Mouse (Mus musculus) layer of hippocampus, adult 9-10 months (tissue): ENCODE measurements at regions not wholly inside any gene's neighbourhood (a gene's known extent, or its start where the extent isn't known, plus 50 kb on each side); places are given as distances from the start of the nearest gene placed in this dataset.

Experiments used
- DNase-seq: peaks from one replicate; pipeline ENCODE4 v3.0.0; 2022; ENCODE audit warnings: low spot score

DNA sequence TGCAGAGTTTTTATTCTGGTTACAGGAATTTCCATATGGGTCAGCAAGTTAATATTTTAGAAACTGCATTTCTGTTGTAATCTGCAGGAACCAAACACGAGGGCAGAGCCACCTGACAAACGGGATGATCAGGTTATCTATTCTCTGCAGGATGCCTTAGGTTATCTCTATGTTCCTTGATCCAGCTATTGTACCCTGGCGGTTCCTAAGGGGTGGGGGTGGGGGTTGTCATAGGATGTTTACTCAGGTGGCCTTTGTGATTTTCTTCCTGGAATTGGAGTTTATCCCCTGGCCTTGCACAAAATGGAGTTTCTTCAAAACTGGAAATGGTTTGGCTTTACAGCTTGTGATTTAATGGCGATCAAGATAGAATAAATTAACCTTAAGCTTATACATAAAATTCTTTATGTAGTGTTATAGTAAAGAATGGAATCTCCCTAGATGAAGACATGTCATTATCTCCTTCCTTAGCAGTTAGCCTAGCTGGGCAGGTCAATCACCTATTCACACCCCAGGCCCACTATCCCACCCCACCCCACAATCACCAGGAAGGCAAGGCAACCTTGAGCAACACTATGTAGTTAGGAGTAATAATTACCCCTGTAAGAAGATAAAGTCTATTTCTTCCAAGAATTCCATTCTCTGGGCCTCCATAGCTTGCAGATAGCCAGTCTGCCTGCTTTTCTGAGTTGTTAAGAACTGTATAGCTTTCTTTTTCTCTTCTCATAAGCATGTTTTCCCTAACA lies 192.3 kb upstream of the B430218F22Rik start:
- DNase-seq = no peak

DNA sequence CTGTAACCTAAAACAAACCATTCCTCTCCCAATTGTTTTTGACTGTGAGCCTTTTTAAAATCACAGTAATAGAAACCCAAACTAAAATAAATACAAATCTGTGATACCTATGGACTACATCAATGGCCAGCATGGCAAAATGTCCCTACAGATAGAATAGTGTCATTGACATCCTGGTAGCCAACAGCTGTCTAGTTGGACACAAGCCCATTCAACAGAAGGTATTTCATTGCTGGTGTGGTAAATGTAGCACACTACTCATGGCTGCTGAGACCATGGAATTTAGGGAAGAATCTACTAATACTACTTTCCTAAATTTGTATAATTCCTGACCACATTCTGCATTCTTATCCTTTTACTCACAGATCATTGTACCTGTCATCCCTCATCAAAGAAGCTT lies 178.3 kb upstream of the B430218F22Rik start:
- DNase-seq = no peak

DNA sequence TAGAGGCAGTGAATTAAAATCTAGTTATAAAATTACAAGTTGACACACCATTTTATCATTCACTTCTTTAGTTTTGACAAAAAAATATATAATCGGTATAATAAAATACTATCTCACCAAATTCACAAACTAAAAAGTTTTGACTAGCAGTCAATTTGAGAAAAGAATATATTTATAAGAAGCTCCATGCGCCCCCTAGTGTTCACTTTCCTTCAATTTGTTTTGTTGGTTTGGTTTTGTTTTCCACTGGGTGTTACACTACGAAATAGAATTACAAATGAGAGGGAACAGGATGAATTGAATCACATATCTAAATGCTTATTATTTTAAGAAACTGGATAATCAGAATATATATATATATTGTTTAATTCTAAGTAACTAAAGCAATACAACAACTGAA lies 159.1 kb upstream of the B430218F22Rik start:
- DNase-seq = peak; percentile 29

DNA sequence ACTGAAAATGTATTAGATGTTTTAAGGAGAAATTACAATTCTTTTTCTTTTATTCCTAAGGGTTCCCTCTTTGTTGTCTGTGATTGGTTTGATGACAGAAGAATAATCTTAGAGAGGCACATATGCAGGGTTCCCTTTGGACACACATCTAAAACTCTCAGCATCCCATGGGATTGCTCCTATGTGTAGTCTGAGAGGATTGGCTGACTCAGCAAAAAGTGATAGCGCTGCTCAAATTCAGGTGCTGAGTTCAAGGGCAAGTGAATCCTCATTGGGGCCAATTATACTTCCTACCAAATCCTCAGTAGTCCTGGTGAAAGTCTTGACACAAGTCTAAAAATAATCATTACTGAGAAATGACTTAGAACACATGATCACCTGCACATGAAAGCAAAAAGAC lies 148.5 kb upstream of the B430218F22Rik start:
- no peak for DNase-seq

DNA sequence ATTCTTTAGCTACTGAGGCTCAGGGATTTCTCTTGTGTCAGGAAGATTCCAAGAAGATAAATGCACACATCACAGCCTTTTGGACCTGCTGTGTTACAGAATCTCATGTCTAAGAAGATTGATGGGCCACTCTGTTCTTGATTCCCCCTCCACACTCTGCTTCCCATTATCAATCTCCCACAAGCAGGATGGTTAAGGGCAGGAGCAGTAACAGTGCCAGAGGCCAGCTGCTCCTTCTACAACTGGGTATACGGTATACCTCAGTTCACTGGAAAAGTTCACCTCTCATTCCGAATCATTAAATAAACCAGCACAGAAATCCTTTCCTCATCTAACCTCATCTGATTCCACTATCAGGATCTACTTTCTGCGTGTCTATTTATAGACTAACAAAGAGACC lies 141.8 kb upstream of the B430218F22Rik start:
- DNase-seq = no peak

DNA sequence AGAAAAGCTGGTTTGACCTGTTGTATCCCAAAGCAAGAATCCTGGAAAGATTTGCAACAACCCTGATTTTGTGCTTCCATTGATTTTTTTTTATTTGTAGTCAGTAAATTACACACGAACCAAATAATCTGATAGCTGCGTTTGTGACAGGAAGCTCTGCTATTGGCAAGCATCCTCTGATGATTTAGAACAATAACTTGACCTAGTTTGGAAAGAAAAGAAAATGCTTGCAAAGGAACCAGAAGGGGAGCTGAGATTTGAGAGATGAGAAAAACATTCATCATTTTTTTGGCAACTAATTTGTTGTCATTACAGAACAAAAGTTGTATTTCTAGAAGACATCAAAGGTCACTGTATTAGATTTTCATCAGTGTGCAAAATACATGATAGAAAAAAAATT lies 140.9 kb upstream of the B430218F22Rik start:
- no peak for DNase-seq

DNA sequence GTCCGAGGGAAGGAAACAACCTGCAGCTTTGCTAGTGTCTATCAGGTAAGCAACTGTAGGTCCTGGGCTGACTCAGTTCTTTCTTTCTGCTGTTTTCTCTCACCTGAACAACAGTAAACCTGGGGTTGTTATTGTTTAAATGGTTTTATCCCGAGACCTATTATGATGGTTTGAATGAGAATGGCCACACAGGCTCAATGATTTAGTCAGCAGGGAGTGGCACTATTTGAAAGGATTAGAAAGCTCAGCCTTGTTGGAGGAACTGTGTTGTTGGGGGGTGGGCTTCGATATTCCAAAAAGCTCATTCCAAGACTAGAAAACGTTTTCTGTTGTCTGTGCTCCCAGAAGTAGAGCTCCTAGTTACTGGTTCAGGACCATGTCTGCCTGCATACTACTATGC lies 126.8 kb upstream of the B430218F22Rik start:
- DNase-seq = no peak

DNA sequence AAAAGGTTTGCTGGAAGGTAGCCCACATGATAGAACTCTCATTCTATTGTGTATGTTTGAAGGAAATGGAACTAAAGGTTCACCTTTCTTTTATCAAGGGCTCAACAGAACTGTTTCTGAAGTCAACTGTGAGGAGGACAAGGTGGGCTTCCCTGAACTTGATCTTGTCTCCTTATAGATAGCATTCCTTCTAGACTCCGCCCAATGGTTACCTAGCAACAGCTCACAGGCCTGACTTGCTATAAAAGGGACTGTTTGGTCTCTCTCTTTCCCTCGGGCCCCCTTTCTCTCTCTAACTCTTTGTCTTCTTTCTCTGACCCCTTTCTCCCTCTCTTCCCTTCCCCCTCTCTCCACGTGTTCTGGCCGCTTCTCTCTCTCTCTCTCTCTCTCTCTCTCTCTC lies 123.5 kb upstream of the B430218F22Rik start:
- no peak for DNase-seq

DNA sequence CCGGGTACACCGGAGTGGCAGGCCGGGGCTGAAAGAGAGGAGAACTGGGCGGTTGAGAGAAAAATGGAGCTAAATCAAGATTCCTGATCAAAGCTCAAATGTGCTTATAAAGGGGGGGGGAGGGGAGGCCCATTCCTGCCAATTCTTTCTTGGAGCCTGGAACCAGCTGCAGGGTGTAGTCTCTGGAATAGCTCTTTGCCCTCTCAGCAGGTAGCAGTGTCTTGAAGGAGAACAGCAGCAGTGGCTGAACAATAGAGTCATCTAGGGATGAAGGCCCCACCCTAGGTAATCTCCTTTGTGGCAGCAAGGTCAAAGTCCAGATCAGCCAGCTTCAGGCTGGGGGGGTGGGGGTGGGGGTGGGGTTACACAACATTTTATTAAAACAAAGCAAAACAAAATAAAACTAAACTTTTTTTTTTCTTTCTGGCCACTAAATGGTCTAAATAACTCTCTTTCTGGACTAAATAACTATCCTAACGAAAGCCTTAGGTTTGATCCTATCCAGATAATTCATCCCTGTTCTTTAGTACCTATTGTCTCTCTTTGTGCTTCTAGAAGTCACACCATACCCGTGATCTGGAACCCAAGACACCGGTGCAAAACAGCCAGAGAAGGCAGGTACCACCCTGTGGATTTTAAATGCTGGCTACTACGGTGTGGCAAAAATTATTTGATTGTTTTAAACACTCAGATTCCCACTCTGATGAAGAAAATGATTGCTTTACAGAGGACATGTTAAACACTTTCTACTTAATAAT lies 120.5 kb upstream of the B430218F22Rik start:
- no peak for DNase-seq

DNA sequence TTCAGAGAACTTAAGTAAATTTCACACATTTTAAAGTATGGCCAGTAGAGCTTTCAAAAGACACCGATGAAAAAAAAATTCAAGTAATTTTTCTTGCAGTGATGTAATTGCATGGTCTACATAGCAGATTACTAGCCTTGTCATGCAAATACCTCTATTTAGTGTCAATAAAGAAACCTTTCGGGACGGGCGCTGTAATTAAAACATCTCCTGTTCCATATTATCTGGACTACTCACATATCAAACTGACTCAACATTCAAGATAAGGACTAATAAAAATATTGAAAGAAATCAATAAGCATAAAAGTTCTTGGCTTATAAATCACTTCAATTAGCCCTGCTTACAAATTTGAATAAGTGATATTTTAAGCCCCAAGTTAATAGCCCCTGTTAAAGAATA lies 113.5 kb upstream of the B430218F22Rik start:
- no peak for DNase-seq

DNA sequence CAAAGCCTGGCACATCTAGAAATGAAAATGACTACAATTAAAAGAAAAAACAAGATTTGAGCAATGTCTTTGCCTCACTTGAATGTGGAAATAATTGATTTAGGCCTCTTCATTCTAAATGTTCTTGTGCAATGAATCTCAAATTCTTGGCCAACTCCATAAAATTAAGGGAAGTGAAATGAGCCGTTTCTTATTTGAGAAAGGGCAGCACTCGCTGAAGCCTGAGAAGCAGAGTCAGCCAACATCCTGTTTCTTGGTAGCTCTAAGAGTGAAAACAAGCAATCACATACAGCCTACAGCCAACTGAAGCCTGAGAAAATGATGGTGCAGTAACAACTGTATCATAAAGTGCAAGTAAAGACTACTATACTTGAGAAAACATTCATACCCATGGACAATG lies 105.5 kb upstream of the B430218F22Rik start:
- DNase-seq = no peak

DNA sequence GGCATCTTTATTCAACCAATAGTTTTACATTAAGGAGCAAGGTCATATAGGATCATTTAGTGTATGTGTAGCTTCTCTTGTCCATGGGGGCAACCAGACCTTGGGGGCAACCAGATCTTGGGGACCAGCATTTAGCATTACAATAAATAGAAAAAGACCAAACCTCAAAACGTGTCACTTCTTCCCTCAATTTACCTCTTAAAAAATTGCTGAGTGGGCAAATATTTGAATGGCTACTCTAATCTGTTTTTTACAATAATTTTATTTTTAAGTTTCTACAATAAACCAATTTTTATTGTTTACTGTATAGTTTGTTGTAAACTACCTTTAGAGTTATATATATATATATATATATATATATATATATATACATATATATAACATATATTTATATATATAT lies 92.7 kb upstream of the B430218F22Rik start:
- DNase-seq = no peak

DNA sequence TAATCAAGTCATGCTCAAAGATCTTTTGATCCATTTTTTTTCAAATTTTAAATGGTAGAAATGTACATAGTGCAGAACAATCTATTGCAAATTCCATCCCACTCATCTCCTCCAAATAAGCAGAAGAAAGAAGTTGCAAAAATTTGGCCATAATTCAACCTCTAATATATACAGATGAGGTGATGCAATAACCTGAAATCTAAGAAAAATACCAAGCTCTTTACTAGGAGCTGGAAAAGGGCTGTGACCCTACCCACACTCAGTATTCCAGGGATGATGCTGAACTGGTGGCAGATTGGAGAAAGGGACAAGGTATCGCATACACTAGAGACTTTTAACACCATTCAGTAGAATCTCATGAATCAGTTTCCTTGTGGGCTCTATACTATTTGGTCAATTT lies 76.3 kb upstream of the B430218F22Rik start:
- no peak for DNase-seq

DNA sequence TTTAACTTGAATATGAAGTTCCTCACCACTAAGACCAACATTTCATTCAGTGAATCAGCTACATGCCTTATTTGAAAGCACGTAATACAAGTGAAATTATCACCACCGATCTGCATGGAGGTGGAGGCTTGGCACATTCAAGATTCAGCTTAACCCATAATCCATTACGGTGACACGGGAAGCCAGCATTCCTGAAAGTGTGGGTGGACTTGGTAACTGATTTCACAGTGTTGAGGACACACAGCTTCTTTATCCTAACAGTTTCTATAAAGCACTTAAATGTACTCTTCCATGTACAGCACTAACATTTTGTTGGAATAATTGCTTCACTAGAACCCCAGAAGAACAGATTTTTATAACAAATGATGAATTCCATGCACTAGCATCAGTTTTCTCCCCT lies 72.8 kb upstream of the B430218F22Rik start:
- no peak for DNase-seq
